In the genomic region with DNA sequence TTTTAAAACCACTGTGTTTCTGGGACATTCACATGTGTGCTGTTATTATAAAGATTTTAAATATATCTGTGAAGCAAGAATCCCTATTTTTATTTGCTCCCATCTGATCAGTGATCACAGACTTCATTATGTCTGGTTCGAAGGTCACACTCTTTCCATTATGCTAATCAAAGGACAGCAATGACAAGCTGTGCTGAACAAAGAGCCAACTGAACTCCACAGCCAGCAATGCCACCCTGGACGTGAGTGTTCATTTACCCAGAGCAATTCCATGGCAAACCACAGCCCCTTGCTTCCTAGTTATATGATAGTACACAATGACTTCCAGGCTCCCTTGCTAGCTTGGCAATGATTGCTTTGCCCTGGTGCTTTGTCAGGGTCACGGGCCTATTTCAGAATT, we compare ENCODE assay signal across 30 mouse cellular contexts. TPM values are rescaled to one million over a fixed set of nuclear protein-coding genes. Genes with fewer than 3 reads are reported as not detected.
A peak's percentile ranks its signal among the peaks of the same experiment; 100 is the strongest.
DNase-seq lines count a peak whose midpoint lies in the region; ATAC-seq and TF ChIP-seq lines count a peak whose summit lies in the region.
"Had no signal": no experiment of that assay in that cellular context is flagged by ENCODE, and none has a peak within 500 bp of the region (broad histone marks: within the 10 kb centered on the region; RNA-seq: fewer than 3 reads in every experiment).

No protein-coding gene starts in this region.

- no peaks in the 10 kb centered on the region for H3K36me3 ChIP-seq in hindbrain, embryonic 10.5 days
- H3K36me3 ChIP-seq in hindbrain, embryonic 16.5 days (ENCODE audit: control insufficient read depth, insufficient read depth, low read length): no peaks in the 10 kb centered on the region
- H3K36me3 ChIP-seq in midbrain, embryonic 12.5 days: no peaks in the 10 kb centered on the region
- H3K36me3 ChIP-seq in midbrain, embryonic 16.5 days (ENCODE audit: control insufficient read depth, insufficient read depth, low read length): no peaks in the 10 kb centered on the region
- no peaks in the 10 kb centered on the region for H3K36me3 ChIP-seq in hindbrain, postnatal 0 days (ENCODE audit: insufficient read depth, low read length)
- H3K36me3 ChIP-seq: heart, embryonic 10.5 days; kidney, embryonic 15.5 days; limb, embryonic 13.5 days; lung, embryonic 15.5 days; stomach, embryonic 15.5 days had no signal

- H3K4me3 ChIP-seq in hindbrain, embryonic 10.5 days: no peak overlapping the region
- H3K4me3 ChIP-seq in hindbrain, embryonic 16.5 days (ENCODE audit: low read length): no peak overlapping the region
- H3K4me3 ChIP-seq in midbrain, embryonic 12.5 days: no peak overlapping the region
- no peak overlapping the region for H3K4me3 ChIP-seq in midbrain, embryonic 16.5 days (ENCODE audit: low read depth, low read length)
- H3K4me3 ChIP-seq in hindbrain, postnatal 0 days (ENCODE audit: low read length): no peak overlapping the region
- H3K4me3 ChIP-seq: erythroblast, embryonic 14.5 days; heart, embryonic 10.5 days; kidney, embryonic 15.5 days; limb, embryonic 13.5 days; lung, embryonic 15.5 days; stomach, embryonic 15.5 days had no signal

- WGBS in hindbrain, embryonic 10.5 days: 32% methylated on average over 3 of the region's 3 CpGs
- 32% methylated on average over 3 of the region's 3 CpGs for WGBS in hindbrain, embryonic 16.5 days
- WGBS in midbrain, embryonic 12.5 days: 35% methylated on average over 3 of the region's 3 CpGs
- WGBS in midbrain, embryonic 16.5 days: 24% methylated on average over 3 of the region's 3 CpGs
- 27% methylated on average over 3 of the region's 3 CpGs for WGBS in hindbrain, postnatal 0 days

- no peaks in the 10 kb centered on the region for H3K9me3 ChIP-seq in hindbrain, embryonic 10.5 days
- H3K9me3 ChIP-seq in hindbrain, embryonic 16.5 days (ENCODE audit: control insufficient read depth, low read length): no peaks in the 10 kb centered on the region
- H3K9me3 ChIP-seq in midbrain, embryonic 12.5 days: no peaks in the 10 kb centered on the region
- H3K9me3 ChIP-seq in midbrain, embryonic 16.5 days (replicated peaks; ENCODE audit: control insufficient read depth, low read length, poor library complexity, severe bottlenecking): no peaks in the 10 kb centered on the region
- H3K9me3 ChIP-seq in hindbrain, postnatal 0 days (ENCODE audit: low read length): no peaks in the 10 kb centered on the region
- H3K9me3 ChIP-seq: heart, embryonic 10.5 days; kidney, embryonic 15.5 days; limb, embryonic 13.5 days; lung, embryonic 15.5 days; stomach, embryonic 15.5 days had no signal

- no peak overlapping the region for H3K27ac ChIP-seq in hindbrain, embryonic 10.5 days
- H3K27ac ChIP-seq in hindbrain, embryonic 16.5 days (ENCODE audit: low read depth, low read length): no peak overlapping the region
- H3K27ac ChIP-seq in midbrain, embryonic 12.5 days (replicated peaks): no peak overlapping the region
- H3K27ac ChIP-seq in midbrain, embryonic 16.5 days (ENCODE audit: low read length): no peak overlapping the region
- no peak overlapping the region for H3K27ac ChIP-seq in hindbrain, postnatal 0 days
- H3K27ac ChIP-seq: heart, embryonic 10.5 days; kidney, embryonic 15.5 days; limb, embryonic 13.5 days; lung, embryonic 15.5 days; stomach, embryonic 15.5 days had no signal

- TF ChIP-seq CTCF in hindbrain, postnatal 0 days (IDR thresholded peaks at IDR 0.05; ENCODE audit: low read depth): no peak

- peak; percentile 19 for DNase-seq in hindbrain, embryonic 10.5 days (ENCODE audit: low spot score)
- peak; percentile 40 for DNase-seq in embryo, embryonic 10.5 days (ENCODE audit: low spot score)
- DNase-seq in hindbrain, postnatal 0 days (ENCODE audit: low spot score): no peak
- no peak for DNase-seq in adrenal gland, adult 18-20 months (ENCODE audit: low spot score in 2 of 2)
- no peak for DNase-seq in cerebellum, postnatal 4 days (ENCODE audit: low spot score in 2 of 2)
- DNase-seq: adrenal gland, adult 2 months; cerebellum, adult 11 months; cerebellum, adult 9-10 months; gastrocnemius, postnatal 25 days; heart, adult 11 months; heart, postnatal 36 days; kidney, adult 18-20 months; kidney, postnatal 25 days; right cerebral cortex, postnatal 25 days had no signal

- H3K9ac ChIP-seq in hindbrain, embryonic 16.5 days (ENCODE audit: low read depth, low read length): no peak overlapping the region
- H3K9ac ChIP-seq in midbrain, embryonic 12.5 days (replicated peaks): no peak overlapping the region
- no peak overlapping the region for H3K9ac ChIP-seq in midbrain, embryonic 16.5 days (ENCODE audit: low read depth, low read length)
- no peak overlapping the region for H3K9ac ChIP-seq in hindbrain, postnatal 0 days (replicated peaks; ENCODE audit: low read length)
- H3K9ac ChIP-seq: kidney, embryonic 15.5 days; limb, embryonic 13.5 days; lung, embryonic 15.5 days; stomach, embryonic 15.5 days had no signal

- H3K27me3 ChIP-seq in hindbrain, embryonic 10.5 days (ENCODE audit: insufficient read depth, poor library complexity, severe bottlenecking): peaks cover 4% of the 10 kb centered on the region; the same call in 1 of the 2 replicates
- H3K27me3 ChIP-seq in hindbrain, embryonic 16.5 days (replicated peaks; ENCODE audit: control insufficient read depth, insufficient read depth, low read length): no peaks in the 10 kb centered on the region
- no peaks in the 10 kb centered on the region for H3K27me3 ChIP-seq in midbrain, embryonic 12.5 days
- no peaks in the 10 kb centered on the region for H3K27me3 ChIP-seq in midbrain, embryonic 16.5 days (ENCODE audit: control insufficient read depth, insufficient read depth, low read depth, low read length)
- H3K27me3 ChIP-seq in hindbrain, postnatal 0 days (ENCODE audit: insufficient read depth, low read length): no peaks in the 10 kb centered on the region
- H3K27me3 ChIP-seq: limb, embryonic 13.5 days; lung, embryonic 15.5 days; stomach, embryonic 15.5 days had no signal

- H3K4me2 ChIP-seq in hindbrain, embryonic 16.5 days (ENCODE audit: low read length): no peak overlapping the region
- no peak overlapping the region for H3K4me2 ChIP-seq in midbrain, embryonic 12.5 days (replicated peaks)
- H3K4me2 ChIP-seq in midbrain, embryonic 16.5 days (ENCODE audit: low read length): no peak overlapping the region
- no peak overlapping the region for H3K4me2 ChIP-seq in hindbrain, postnatal 0 days (ENCODE audit: low read depth, low read length)
- H3K4me2 ChIP-seq: kidney, embryonic 15.5 days; limb, embryonic 13.5 days; liver, embryonic 11.5 days; lung, embryonic 15.5 days; stomach, embryonic 15.5 days had no signal

- H3K4me1 ChIP-seq in hindbrain, embryonic 10.5 days (replicated peaks): peaks cover 12% of the 10 kb centered on the region
- H3K4me1 ChIP-seq in hindbrain, embryonic 16.5 days (ENCODE audit: control insufficient read depth, insufficient read depth, low read depth, low read length): no peaks in the 10 kb centered on the region
- H3K4me1 ChIP-seq in midbrain, embryonic 12.5 days: no peaks in the 10 kb centered on the region
- no peaks in the 10 kb centered on the region; the same call in 1 of the 2 replicates for H3K4me1 ChIP-seq in midbrain, embryonic 16.5 days (ENCODE audit: control insufficient read depth, insufficient read depth, low read length)
- no peaks in the 10 kb centered on the region for H3K4me1 ChIP-seq in hindbrain, postnatal 0 days (ENCODE audit: insufficient read depth, low read length)
- H3K4me1 ChIP-seq: heart, embryonic 10.5 days; limb, embryonic 13.5 days; lung, embryonic 15.5 days; stomach, embryonic 15.5 days had no signal

- no peak for ATAC-seq in hindbrain, embryonic 16.5 days
- peak; percentile 47; the same call in 1 of the 2 replicates for ATAC-seq in midbrain, embryonic 12.5 days (ENCODE audit: low FRiP score, low read depth)
- no peak for ATAC-seq in midbrain, embryonic 16.5 days
- 0 out of 2 replicates have a peak, but pooled peaks have one; percentile 21 for ATAC-seq in hindbrain, postnatal 0 days
- ATAC-seq: CD4-positive, CD25-positive, alpha-beta regulatory T cell, adult 4 months had no signal

RNA-seq across cellular contexts. Expression of a gene that starts 55.6 kb away (rescaled TPM):
- not detected in 2 replicates for polyA plus RNA-seq in hindbrain, embryonic 10.5 days (2016; fragmentation: Nextera tagmentation; extraction: Ambion mirVana)
- 3.2 and 3.9 TPM in 2 replicates for polyA plus RNA-seq in hindbrain, embryonic 16.5 days (2015; fragmentation: Nextera tagmentation; extraction: Ambion mirVana)
- 0.79 and 0.94 TPM in 2 replicates for polyA plus RNA-seq in midbrain, embryonic 12.5 days (2016; fragmentation: Nextera tagmentation; extraction: Ambion mirVana)
- polyA plus RNA-seq in midbrain, embryonic 16.5 days (2015; fragmentation: Nextera tagmentation; extraction: Ambion mirVana): 3.7 and 5.7 TPM in 2 replicates
- total RNA-seq in hindbrain, postnatal 0 days (2014; rRNA removed): 8.1 and 12.2 TPM in 2 replicates
- polyA plus RNA-seq in hindbrain, postnatal 0 days (2015; fragmentation: Nextera tagmentation; extraction: Ambion mirVana): 1.5 and 2.7 TPM in 2 replicates
- under 1 TPM; 0.23 to 0.29 TPM for total RNA-seq in adrenal gland, adult 18-20 months (2021)
- total RNA-seq: common myeloid progenitor, adult 5-6 weeks; gastrocnemius, adult 18-20 months; gastrocnemius, postnatal 25 days; heart, postnatal 36 days; megakaryocyte, adult 5-6 weeks; monocyte, adult 5-6 weeks had no signal
- polyA plus RNA-seq: adrenal gland, adult 2 months; CD4-positive, CD25-positive, alpha-beta regulatory T cell, adult 4 months; erythroblast, embryonic 14.5 days; heart, embryonic 10.5 days; kidney, embryonic 15.5 days; liver, embryonic 11.5 days; liver, embryonic 16.5 days; lung, embryonic 15.5 days had no signal

Comparison
In these comparisons a context has a peak if more than half of its experiments do, and no peak if none do; other contexts are left out.
1. DNase-seq: peak in hindbrain, embryonic 10.5 days (single experiment) and embryo, embryonic 10.5 days (single experiment); none in hindbrain, postnatal 0 days (single experiment), adrenal gland, adult 18-20 months (0 of 2) and cerebellum, postnatal 4 days (0 of 2).
2. ATAC-seq: peak in midbrain, embryonic 12.5 days (single experiment) and hindbrain, postnatal 0 days (single experiment); none in hindbrain, embryonic 16.5 days (single experiment) and midbrain, embryonic 16.5 days (single experiment).